Mouse (Mus musculus) CH12.LX (cell line): Measurements from ENCODE around the gene Ophn1.
A peak's percentile ranks its signal among the peaks of the same experiment; 100 is the strongest.

Experiments used
- CTCF ChIP-seq, 2 experiments: IDR thresholded peaks in 1 of 2; conservative IDR thresholded peaks in 1 of 2; 2 replicates each; pipeline ENCODE4 v1.5.1; 2011 to 2012; ENCODE audit warnings: low read depth in 2 of 2, low read length in 2 of 2, improper control_type of control experiment in 1 of 2, inconsistent platforms in 1 of 2, mild to moderate bottlenecking in 1 of 2, moderate library complexity in 1 of 2
- EP300 ChIP-seq: IDR thresholded peaks from 2 replicates; pipeline ENCODE4 v1.6.1; 2011; ENCODE audit warnings: low read length, improper control_type of control experiment
- PAX5 ChIP-seq: IDR thresholded peaks from 2 replicates; pipeline ENCODE4 v1.6.1; 2012; ENCODE audit warnings: low read length, inconsistent platforms, mixed read lengths
- POLR2A ChIP-seq: IDR thresholded peaks from 2 replicates; pipeline ENCODE4 v1.6.1; 2011; ENCODE audit warnings: low read depth, mild to moderate bottlenecking, improper control_type of control experiment, low read length
- SIN3A ChIP-seq: IDR thresholded peaks from 2 replicates; pipeline ENCODE4 v1.6.1; 2012; ENCODE audit warnings: low read length, improper control_type of control experiment, inconsistent platforms

DNA sequence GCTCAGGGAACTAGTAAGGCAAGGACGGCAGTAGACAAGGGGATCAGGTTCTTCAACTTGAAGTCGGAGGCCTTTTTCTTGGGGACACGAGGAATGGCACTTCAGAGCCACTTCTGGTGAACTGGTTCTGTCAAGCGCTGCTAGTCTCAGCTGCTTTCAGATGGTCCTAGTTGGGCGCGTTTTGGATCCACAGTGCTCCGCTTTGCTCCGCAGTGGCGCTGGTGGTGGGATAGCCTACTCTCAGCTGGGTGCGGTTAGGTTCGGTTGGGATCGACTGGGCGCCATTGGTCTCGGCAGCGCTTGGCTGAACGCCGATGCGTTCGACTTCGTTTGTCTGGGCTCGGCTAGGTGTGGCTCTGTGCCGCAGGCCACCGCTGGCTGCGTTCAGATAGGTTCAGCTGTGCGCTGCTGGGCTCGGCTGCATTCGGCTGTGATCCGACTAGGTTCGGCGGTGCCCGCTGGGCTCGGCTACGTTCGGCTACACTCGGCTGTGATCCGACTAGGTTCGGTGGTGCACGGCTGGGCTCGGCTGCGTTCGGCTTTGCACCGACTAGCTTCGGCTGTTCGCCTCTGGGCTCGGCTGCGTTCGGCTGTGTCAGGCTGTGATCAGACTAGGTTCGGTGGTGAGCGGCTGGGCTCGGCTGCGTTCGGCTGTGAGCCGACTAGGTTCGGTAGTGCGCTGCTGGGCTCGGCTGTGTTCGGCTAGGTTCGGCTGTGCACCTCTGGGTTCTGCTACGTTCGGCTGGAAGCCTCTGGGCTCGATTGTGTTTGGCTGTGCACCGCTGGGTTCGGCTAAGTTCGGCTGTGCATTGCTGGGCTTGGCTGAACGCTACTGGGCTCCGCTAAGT, 46.1 kb upstream of the Ophn1 start:
- no peak for TF ChIP-seq PAX5
- TF ChIP-seq POLR2A, result peak; percentile 41; the same call in 1 of the 2 replicates
- no peak for TF ChIP-seq CTCF (conservative IDR thresholded peaks at IDR 0.05 in 1 of 2, IDR thresholded peaks at IDR 0.05 in 1 of 2; ENCODE audit: low read depth in 2 of 2, low read length in 2 of 2)
- no peak for TF ChIP-seq EP300
- TF ChIP-seq SIN3A, result no peak
